Mouse (Mus musculus): ENCODE measurements around the gene Fam189a1.

Gene Fam189a1

DNA sequence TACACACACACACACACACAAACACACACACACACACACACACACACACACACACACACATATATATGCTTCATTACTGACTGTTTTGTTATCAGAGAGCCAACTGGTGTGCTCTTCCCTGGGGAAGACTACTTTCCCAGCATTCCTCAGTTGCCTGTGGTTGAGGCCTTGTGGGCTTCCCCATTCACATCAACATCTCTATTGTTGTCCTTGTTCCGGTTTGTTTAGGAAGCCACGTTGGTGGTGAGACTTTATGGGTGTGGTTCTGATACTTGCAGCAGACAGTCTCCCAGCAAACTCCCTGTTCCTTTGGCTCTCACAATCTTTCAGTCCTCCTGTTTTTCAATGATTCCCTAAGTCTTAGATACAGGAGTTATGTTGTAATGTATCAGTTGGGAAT, 204.2 kb downstream of the Fam189a1 start:
- no peak for DNase-seq (ENCODE audit: low read depth, low spot score)

DNA sequence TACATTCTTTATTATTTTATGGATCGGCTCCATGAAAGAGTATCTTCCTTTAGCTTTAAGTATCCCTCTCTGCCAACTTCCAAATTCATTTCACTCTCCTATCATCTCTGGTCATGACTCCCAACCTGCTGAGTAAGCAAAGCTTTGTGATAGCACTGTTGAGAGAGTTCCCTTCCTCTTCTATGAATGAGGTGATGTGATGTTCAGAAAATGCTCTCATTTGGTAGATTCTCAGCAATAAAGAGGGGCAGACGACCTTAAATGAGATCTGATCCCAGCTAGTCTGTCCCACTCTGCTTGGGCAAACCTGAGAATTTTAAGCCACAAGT, 205.6 kb downstream of the Fam189a1 start:
- DNase-seq (ENCODE audit: low read depth, low spot score): no peak

DNA sequence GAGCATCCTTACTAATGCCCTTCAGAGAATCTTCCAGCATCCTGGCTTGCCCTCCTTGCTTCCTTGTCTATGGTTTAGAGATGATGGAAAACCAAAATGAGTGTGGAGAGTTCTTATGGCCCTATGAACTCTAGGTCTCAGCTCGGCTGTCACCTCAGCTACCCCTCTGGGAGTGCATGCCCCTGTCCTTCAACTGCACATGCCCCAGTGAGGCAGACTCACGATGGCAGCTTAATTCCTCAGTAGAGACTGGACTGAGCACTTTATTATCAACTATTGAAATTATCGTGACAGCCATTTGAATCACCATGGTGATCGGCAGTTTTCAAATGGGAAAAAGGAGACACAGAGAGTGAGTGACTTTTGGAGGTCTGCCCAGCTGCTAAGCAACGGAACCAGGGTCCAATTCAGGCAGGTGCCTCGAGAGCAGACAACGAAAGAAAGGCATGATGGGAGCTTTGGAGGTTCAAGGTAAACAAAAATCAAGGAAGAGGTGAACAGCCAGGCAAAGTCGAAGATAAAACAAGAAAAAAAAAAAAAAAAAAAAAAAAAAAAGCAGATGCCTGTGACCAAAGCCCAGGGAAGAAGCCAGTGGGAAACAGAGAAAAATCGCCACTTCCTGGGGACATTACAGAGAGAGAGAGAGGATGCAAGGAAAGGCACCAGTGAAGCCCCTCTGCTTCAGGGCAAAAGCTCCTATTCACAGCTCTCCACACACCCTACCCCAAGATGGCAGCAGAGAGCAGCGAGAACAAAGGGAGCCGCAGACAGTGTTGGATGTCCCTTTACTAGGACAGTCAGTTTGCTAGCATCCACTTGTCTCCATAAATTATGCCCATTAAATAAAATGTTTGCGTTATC, 206.2 kb downstream of the Fam189a1 start:
- no peak for DNase-seq (ENCODE audit: low read depth, low spot score)

DNA sequence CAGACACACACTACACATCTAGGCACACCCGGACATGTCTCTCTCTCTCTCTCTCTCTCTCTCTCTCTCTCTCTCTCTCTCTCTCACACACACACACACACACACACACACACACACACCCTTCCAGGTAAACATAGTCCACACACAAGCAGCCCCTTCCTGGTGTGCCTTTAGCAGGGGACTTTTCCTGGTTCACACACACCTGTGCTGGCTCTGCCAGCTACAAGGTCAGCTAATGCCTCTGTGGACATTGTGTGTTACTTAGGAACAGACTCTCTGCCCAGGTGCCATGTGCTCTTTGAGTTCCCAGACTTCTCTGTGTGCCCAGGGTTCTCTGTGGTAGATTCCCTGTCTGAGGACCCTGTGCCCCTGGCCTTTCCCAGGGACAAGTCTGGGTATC, 206.9 kb downstream of the Fam189a1 start:
- no peak for DNase-seq (ENCODE audit: low read depth, low spot score)

DNA sequence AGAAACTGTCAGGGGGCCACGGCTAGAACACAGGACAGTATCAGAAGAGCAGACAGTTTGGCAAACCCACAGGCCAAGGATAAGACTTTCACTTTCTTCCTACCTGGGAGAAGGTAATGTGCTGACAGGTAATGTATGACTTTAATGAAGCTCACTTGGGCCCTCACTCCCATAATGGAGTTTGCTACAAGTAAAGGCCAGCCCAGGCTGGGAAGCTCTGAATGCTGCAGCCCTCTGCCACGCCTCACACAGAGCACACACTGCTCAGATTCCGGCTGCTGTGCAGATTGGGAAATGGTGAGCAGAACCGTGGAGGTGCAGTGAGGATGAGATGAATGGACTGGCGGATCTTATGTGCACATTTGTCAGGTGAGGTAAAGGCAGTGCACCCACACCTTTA, 211.7 kb downstream of the Fam189a1 start:
- DNase-seq (ENCODE audit: low read depth, low spot score): no peak

DNA sequence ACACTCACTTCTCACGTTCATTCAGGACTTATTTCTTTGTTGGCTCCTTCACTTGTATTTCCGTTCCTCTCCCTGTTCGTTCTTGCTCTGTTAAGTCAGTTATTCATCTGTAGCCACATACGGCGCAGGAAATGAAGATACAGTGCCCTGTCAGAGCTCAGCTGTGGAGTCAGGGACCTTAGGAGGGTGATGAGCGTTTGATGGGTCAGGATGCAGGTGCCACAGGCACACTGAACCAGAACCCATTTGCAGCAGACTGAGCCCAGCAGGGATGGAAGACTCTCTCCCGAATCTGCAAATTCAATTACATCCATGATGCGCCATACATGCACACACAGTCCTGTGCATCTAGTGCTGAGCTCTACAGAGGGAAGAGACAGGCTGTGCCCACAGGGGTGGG, 212.2 kb downstream of the Fam189a1 start:
- no peak for DNase-seq (ENCODE audit: low read depth, low spot score)

DNA sequence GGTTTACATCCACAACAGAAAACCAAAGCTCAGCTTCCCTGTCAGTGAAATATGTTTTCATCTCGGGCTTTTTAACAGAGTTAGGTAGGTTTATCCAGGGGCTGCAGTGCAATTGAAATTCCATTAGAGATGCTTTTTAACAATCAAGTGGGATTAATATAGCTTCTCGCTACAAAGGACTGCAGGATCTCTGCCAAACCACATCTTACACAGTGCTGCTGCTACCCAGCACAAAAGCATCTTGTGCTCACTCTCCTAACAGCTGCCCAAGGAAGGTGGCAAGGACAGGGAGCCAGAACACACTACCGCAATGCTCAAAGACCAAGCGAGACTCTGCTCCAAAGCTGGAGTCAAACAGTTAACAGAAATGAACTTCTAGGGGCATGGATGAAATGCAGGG, 219.4 kb downstream of the Fam189a1 start:
- DNase-seq (ENCODE audit: low read depth, low spot score): no peak

DNA sequence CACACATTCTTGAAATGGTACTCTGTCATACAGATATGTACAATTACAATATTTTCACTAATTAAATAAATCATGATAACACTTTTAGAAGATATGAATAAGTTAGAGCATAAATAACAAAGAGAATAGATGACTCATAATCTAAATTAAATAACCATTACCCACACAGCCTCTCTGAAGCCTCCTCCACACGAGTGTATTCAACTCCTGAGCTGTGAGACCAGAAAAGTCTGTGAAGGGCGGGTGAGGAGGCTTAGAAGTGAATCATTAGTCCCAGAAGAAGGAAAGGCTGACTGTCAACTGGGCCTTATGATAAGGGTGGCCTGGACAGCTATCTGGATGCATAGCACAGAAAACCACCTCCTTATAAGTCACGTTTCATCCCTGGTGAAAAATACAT, 222.3 kb downstream of the Fam189a1 start:
- no peak for DNase-seq (ENCODE audit: low read depth, low spot score)

DNA sequence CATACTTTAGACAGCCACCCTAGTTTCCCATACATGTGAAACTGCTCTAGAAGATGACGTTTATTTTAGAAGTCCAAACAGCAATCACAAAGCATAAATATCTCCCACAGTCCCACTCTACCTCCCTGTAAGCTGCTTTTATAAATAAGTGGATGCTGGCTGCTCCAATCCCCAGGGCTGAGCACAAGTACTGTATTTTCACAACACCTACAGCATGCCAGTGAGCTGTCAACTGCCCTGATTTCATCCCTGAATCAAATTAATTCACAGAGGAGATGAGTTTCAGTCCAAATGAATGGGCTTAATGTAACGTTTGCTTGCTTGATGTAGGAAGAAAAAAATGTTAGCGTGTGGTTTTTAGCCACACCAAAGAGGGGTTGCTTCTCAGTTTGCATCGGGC, 225.4 kb downstream of the Fam189a1 start:
- DNase-seq (ENCODE audit: low read depth, low spot score): no peak

DNA sequence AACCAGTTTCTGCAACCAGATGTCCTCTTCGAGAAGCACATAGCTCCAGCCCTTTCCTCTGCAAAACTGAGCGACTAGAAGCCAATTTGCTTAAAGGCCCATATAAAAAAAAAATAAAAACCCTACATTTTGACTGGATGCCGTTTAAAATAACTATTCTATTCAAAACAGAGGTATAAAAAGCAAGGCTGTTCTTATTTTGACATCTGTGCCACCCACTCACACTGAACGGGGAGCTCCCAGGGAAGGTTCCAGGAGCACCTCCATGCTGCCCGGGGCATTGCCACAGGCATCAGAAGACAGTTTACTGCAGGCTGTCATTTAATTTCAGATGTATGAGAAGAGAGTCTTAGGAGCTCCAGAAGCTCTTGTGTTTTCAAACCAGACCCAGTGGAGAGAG, 232.5 kb downstream of the Fam189a1 start:
- no peak for DNase-seq (ENCODE audit: low read depth, low spot score)

DNA sequence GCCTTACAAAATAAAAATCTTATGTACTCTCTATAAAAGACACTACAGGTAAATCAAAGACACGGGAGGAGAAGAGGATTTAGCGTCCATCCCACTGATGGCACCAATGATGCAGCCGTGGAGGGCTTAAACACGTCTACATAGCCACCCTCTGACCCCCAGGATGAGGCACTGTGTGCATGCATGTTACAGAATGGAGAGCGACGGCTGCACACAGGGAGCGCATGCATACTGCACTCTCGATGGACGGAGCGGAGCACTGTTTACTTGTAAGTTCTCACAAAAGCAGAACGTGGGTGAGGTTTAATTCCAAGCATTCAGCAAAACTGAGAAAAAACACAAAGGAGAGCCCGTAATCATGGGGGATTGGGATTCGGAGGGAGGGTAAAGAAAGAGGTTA, 235.2 kb downstream of the Fam189a1 start:
- DNase-seq (ENCODE audit: low read depth, low spot score): no peak

DNA sequence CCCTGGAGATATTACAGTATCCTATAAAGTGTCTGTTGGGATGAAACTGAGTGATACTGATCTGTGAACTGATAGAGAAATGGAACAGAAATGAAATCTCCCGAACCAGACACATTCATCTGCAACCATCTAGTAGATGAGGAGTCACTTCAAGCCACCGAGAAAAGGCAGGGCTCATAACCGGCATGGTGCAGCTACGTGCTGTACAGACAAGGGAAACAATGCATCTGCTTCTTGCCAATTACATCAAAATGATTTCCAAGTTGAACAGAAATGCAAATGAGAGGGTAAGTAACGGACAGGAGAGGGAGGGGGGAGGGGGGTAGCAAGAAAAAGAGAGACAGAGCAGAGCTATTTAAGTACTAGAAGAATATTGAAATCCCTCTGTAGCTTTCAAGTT, 235.6 kb downstream of the Fam189a1 start:
- no peak for DNase-seq (ENCODE audit: low read depth, low spot score)

DNA sequence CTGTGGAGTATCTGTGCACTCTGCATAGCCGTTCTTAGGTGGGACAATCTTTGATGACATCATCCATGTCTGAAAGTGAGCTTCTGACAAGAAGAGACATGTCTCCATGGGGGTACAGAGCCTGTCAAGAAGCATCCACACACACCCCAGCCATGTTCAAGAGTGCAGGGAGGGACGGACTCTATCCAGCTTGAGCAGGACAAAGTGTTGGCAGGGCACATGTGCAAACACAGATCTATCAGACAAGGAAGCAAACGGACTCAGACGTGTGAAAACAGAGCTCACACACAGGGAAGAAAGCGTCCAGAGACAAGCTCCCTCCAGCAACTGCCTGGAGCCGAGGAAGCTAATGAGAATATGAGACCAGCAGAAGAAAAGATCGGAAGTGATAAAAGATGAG, 239.7 kb downstream of the Fam189a1 start:
- DNase-seq (ENCODE audit: low read depth, low spot score): no peak

DNA sequence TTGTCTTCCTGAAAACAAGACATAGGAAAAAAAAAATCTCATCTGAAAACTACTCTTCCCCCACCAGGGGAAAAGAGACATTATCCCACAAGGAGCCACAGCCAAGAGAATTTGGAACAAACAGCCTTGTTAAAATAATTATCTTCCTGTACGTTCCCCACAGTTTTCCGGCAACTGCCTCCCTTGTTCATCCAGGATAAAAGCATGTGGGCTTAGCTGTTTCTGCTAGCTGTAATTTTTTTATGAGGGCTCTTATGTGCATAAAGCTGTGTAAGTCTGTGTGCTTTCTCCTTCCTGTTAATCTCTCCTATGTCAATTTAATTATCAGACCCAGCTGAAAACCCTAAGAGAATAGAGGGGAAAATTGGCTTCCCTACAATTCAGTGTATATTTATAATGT, 241.2 kb downstream of the Fam189a1 start:
- no peak for DNase-seq (ENCODE audit: low read depth, low spot score)

DNA sequence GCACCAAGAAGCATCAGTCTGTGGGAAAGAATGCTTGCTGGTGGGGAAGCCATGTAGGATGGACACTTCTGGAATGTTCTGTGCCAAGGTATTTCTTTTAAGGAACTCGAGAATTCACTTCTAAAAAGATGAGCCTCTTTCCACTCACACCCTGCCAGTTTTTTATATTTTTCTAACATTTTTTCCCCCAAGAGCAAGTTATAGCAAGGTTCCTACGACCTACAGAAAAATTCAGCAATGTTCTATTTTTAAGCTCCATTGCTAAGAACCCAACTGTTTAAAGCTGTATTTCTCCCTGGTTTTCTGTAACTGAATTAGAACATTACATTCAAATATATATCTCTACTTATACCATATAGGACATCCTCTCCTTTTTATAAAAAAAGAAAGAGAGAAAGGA, 244.4 kb downstream of the Fam189a1 start:
- DNase-seq (ENCODE audit: low read depth, low spot score): no peak

DNA sequence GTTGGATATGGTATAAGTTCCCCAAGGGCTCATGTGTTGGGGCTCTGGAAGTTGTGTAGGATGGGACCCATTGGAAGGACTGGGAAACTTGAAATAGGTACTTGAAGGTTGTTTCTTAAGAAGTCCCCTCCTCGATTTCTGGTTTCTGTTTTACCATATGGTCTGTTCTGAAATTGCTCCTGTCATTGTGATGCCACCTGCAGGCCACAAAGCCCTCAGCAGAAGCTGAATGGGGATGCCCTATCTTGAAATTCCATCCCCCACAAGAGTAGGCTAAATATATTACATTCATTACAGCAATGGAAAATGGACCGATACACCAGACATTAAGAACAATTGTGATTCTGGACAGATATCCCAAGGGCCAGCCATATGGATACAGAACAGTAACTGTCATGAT, 246.2 kb downstream of the Fam189a1 start:
- DNase-seq (ENCODE audit: low read depth, low spot score): no peak

DNA sequence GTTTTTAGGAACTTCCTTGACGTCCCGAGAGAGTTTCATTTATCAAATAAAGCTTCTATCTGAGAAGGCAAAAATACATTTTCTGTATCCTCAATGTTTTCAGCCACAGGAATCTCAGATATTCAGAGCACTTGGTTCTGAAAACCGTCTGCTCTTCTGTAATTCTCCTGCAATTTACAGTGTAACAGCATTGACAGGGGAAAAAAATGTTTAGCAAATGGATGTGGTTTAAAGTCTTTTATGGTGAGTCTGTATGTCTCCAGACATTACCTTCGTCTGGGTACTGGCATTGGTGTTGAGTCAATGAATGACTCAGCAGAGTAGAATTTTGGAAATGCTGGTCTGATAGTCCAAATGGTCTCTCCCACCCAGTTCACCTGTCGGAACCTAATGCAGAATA, 249.4 kb downstream of the Fam189a1 start:
- no peak for DNase-seq (ENCODE audit: low read depth, low spot score)

DNA sequence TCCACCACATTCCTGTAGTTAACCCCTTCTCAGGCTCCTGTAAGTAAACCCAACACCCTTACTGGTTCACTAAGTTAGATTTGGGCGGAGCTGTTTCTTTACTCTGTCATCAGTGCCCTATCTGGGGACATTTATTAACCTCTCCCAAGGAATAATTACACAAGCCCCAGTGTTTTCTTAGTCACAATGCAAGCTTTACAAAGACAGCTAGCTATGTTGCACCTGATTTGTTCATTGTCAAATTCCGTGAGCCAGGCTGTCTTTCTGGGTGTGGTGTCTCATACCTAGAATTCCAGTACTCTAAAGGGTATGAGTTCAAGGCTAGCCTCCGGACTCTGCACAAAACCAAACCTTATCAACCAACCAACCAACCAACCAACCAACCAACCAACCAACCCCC, 250.9 kb downstream of the Fam189a1 start:
- DNase-seq (ENCODE audit: low read depth, low spot score): no peak

DNA sequence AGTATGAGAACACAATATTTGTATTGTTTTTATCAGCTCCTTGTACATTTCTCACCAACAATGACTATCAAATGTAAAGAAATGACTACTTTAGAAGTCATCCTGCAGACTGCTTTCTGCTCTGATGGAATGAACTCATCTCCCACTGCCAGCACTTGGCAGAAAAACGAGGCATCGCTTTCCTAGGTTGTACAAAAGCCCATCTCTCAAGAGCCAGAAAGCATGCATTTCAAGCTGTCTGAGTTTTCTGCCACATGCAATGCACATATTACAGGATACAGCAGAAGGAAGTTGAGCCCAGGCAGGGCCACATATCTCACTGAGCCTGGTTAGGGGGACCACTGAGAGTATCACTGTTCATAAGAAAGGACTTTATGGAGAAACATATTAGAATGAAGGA, 256.1 kb downstream of the Fam189a1 start:
- no peak for DNase-seq (ENCODE audit: low read depth, low spot score)

DNA sequence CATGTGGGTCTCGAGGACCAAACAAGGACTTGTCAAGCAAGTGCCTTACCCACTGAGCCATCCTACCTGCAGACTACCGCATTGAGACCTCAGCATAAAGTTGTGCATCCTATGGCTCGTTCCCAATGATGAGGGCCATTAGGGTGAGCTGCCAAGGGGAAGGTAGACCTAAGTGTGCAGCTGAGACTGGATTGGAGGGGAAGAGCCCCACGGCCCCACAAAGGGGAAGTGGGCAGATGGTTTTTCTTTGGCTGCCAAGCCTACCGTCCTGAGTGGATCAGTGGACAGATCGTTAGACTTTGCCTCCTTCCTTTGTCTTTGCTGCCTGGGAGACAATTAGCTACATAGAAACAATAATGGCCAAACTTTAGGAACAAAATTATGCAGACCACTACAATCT, 259.8 kb downstream of the Fam189a1 start:
- DNase-seq (ENCODE audit: low read depth, low spot score): no peak

DNA sequence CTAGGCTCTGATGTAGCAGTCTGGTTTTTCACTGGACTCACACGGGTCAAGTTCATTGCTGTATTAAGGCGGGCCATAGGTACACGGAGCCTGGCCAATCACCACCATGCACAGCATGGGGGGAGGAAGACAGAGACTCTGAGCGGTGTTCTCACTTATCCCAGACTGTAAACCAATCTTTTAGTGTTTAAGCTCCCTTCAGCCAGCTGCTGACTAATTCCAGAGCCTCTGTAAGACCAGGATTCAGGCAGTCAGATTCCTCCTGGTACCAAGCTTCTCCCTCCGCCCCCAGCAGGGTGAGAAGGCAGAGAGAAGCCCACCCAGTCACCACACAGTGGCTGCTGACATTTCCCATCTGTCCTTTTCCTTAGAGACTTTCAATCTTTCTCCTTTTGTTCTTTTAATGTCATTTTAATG, 260.7 kb downstream of the Fam189a1 start:
- no peak for DNase-seq (ENCODE audit: low read depth, low spot score)

DNA sequence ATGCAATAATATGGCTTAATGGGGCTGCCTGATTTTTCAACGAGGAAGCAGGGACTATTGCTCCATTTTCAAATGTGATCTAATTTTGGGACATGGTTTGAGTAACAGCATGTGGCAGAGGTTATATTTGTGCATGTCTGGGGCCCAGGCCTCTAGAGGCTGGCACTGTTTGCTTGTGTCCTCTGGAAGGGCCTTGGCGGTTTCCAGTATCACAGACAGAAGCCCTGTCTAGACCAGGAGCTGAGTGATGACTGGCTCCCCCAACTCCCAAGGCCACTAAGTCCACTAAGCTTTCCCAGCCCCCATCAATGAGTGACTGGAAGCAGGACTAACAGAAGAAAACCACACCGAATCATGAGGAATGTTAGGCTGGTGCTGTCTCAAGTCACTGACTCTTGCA, 265.2 kb downstream of the Fam189a1 start:
- DNase-seq (ENCODE audit: low read depth, low spot score): no peak

DNA sequence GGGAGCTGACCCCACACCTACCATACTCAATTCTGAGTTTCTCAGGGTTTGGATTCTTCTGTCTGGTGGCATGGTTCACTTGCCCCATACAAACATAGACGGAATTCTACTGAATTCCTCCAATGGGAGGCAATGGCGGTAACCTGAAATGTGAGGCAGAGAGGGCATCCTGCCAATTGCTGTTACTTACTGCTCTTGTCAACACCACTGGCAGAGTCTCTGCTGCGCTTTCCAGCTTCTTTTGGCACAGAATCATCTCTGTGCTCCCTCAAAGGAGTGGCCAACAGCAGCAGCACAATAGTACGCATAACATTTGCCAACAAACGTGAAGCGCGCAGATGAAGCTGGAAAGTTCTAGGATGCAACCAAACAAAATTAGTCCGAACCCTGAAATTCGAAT, 266.5 kb downstream of the Fam189a1 start:
- no peak for DNase-seq (ENCODE audit: low read depth, low spot score)

All from CD4-positive helper T cell, adult 2 months (primary cell).